Mouse (Mus musculus) liver, adult 2 months (tissue): ENCODE data around the gene Pkp3. TPM values are rescaled to one million over a fixed set of nuclear protein-coding genes. Genes with fewer than 3 reads are reported as not detected.

Experiments
- DNase-seq: peaks from one replicate; pipeline ENCODE4 v3.0.0-alpha.2; 2011; ENCODE audit warnings: low read depth, low spot score; ENCODE audit errors: extremely low read depth
- H3K27ac ChIP-seq: fragments of 200-500 bp; replicated peaks from 2 replicates; pipeline ENCODE4 v1.5.1; 2012; ENCODE audit warnings: low read depth, mild to moderate bottlenecking, control low read depth, inconsistent platforms, low read length; ENCODE audit not compliant: insufficient read depth
- H3K27me3 ChIP-seq: fragments of 200-500 bp; 2 replicates; pipeline ENCODE4 v1.6.1; 2012; ENCODE audit warnings: mild to moderate bottlenecking, moderate library complexity, low read length, inconsistent platforms; ENCODE audit not compliant: control insufficient read depth, insufficient read depth
- H3K36me3 ChIP-seq: fragments of 200-500 bp; 2 replicates; pipeline ENCODE4 v1.6.1; 2012; ENCODE audit warnings: low read length, inconsistent platforms; ENCODE audit not compliant: control insufficient read depth, insufficient read depth
- H3K4me1 ChIP-seq: fragments of 200-500 bp; 2 replicates; pipeline ENCODE4 v1.6.1; 2011; ENCODE audit warnings: low read length; ENCODE audit not compliant: control insufficient read depth, insufficient read depth
- H3K4me3 ChIP-seq: fragments of 200-500 bp; 2 replicates; pipeline ENCODE4 v1.5.1; 2011; ENCODE audit warnings: low read depth, mild to moderate bottlenecking, control low read depth, low read length, moderate library complexity; ENCODE audit not compliant: insufficient read depth
- H3K79me2 ChIP-seq: fragments of 200-500 bp; 2 replicates; pipeline ENCODE4 v1.6.1; 2012; ENCODE audit warnings: inconsistent platforms, mild to moderate bottlenecking, low read length, moderate library complexity; ENCODE audit not compliant: control insufficient read depth, insufficient read depth
- H3K9ac ChIP-seq: fragments of 200-500 bp; 2 replicates; pipeline ENCODE4 v1.6.1; 2012; ENCODE audit warnings: low read depth, mild to moderate bottlenecking, control low read depth, inconsistent platforms, low read length
- CTCF ChIP-seq: fragments of 200-500 bp; IDR thresholded peaks from 2 replicates; pipeline ENCODE4 v1.5.1; 2011; ENCODE audit warnings: low read depth, low read length, control low read depth
- POLR2A ChIP-seq: fragments of 200-500 bp; IDR thresholded peaks from 2 replicates; pipeline ENCODE4 v1.6.1; 2011; ENCODE audit warnings: low read length, control low read depth; ENCODE audit not compliant: insufficient read depth; ENCODE audit errors: extremely low read depth
- WGBS: fragments of 180-500 bp; shearing (Covaris S2); methylation state at CpG from one replicate; pipeline ENCODE4 v1.1.7; 2018; 5-methylcytosine and 5-hydroxymethylcytosine counted together
- polyA plus RNA-seq: library from polyadenylated mRNA; depleted of rRNA; stranded (reverse); fragments of >200 nt; gene quantifications from 2 replicates; pipeline ENCODE4 v1.2.3, GENCODE M21; 2012
- total RNA-seq: library from RNA; depleted of rRNA; stranded (reverse); fragments of >200 nt; gene quantifications from 2 replicates; pipeline ENCODE4 v1.2.3, GENCODE M21; 2014

Gene Pkp3
- total and polyA plus RNA-seq, 2 experiments: 0.83 to 2.0 TPM

GRCm38 (mm10) chr7:141038090-141039032, 39.7 kb upstream of the Pkp3 start:
- TF ChIP-seq CTCF (no peak), POLR2A (no peak)
- Histone ChIP-seq H3K27ac (no peak overlapping the region), H3K36me3 (no peaks in the 10 kb centered on the region), H3K27me3 (no peaks in the 10 kb centered on the region), H3K79me2 (no peaks in the 10 kb centered on the region), H3K4me3 (no peak overlapping the region), H3K4me1 (peaks cover 4% of the 10 kb centered on the region), H3K9ac (no peak overlapping the region)
- DNase-seq: no peak
- WGBS: 67% methylated on average over 18 of the region's 21 CpGs

- Histone ChIP-seq H3K4me1 (peaks cover 4% of the 10 kb centered on the region), H3K36me3 (no peaks in the 10 kb centered on the region), H3K9ac (no peak overlapping the region), H3K27ac (no peak overlapping the region), H3K27me3 (no peaks in the 10 kb centered on the region), H3K4me3 (no peak overlapping the region), H3K79me2 (no peaks in the 10 kb centered on the region)
- TF ChIP-seq CTCF (no peak), POLR2A (no peak)
- no peak for DNase-seq
- 98% methylated on average over 4 of the region's 4 CpGs for WGBS
These were observed 38.5 kb upstream of the Pkp3 start for GRCm38 (mm10) chr7:141039386-141040107.

- Histone ChIP-seq H3K4me1 (peaks cover 4% of the 10 kb centered on the region), H3K36me3 (no peaks in the 10 kb centered on the region), H3K79me2 (no peaks in the 10 kb centered on the region), H3K4me3 (no peak overlapping the region), H3K9ac (no peak overlapping the region), H3K27me3 (no peaks in the 10 kb centered on the region), H3K27ac (0 out of 2 replicates have a peak overlapping the region, but pooled peaks have one; percentile 27)
- TF ChIP-seq POLR2A (no peak), CTCF (no peak)
- 61% methylated on average over 6 of the region's 9 CpGs for WGBS
- DNase-seq: peak; percentile 21
These were observed 37.0 kb upstream of the Pkp3 start for GRCm38 (mm10) chr7:141040867-141041606.

DNA sequence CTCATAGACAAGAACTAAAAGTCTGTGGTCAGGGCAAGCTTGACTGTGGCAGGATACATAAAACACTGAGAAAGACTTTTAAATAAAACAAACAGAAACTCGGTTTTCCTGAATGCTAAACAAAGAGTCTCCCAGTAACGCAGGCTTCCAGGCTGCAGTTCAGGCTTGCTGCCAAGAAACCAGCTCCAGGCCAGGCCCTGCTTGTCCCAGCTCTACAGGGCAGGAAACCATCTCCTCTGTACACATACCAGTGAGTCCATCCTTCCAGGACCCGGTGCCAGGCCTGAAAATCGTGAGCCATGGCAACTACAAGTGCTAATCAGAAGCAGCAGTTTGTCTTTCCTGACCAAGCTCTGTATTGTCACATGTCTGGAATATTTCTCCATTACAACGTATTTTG, 36.4 kb upstream of the Pkp3 start:
- peak; percentile 74 for DNase-seq
- no peaks in the 10 kb centered on the region for H3K79me2 ChIP-seq
- H3K36me3 ChIP-seq: no peaks in the 10 kb centered on the region
- no peak overlapping the region for H3K9ac ChIP-seq
- H3K27me3 ChIP-seq: no peaks in the 10 kb centered on the region
- H3K27ac ChIP-seq: peak overlapping the region; percentile 18
- H3K4me3 ChIP-seq: no peak overlapping the region
- WGBS: 4% methylated on average over 5 of the region's 5 CpGs
- no peak for TF ChIP-seq CTCF
- TF ChIP-seq POLR2A: no peak
- peaks cover 4% of the 10 kb centered on the region for H3K4me1 ChIP-seq

DNA sequence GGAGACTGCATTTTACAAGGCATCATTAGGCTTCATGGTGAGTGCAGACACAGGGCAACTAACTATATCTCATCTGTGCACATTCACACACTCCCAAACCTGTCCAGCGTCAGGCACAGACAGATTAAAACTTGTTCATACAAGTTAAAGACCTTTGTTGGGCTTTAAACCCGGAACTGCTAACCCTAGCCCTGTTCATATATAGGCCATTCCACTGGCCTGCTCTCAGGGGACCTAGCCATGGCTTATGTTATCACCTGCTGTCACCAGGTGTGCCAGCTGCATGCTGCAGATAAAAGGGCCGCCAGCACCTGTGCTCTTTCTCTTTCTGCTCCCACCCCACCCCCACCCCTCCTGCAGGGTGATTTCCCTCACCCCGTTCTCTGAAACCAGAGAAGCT, 35.5 kb upstream of the Pkp3 start:
- Histone ChIP-seq H3K4me3 (no peak overlapping the region), H3K27ac (no peak overlapping the region), H3K4me1 (peaks cover 6% of the 10 kb centered on the region), H3K9ac (no peak overlapping the region), H3K27me3 (no peaks in the 10 kb centered on the region), H3K79me2 (no peaks in the 10 kb centered on the region), H3K36me3 (no peaks in the 10 kb centered on the region)
- 83% methylated on average over 4 of the region's 4 CpGs for WGBS
- no peak for DNase-seq
- TF ChIP-seq CTCF (no peak), POLR2A (no peak)
